Mouse (Mus musculus) thymus, postnatal 0 days (tissue): ENCODE measurements around the gene Nfil3. TPM values are rescaled to one million over a fixed set of nuclear protein-coding genes. Genes with fewer than 3 reads are reported as not detected.

Experiments
- DNase-seq: peaks from one replicate; pipeline ENCODE4 v3.0.0-alpha.2; 2015; ENCODE audit warnings: low spot score
- polyA plus RNA-seq: library from polyadenylated mRNA; unstranded; fragments of >200 nt; fragmentation: Nextera tagmentation; extraction: Ambion mirVana; gene quantifications from 2 replicates; pipeline ENCODE4 v1.2.1, GENCODE M21; 2015

The Nfil3 gene
- polyA plus RNA-seq: 6.6 and 8.8 TPM in 2 replicates

DNA sequence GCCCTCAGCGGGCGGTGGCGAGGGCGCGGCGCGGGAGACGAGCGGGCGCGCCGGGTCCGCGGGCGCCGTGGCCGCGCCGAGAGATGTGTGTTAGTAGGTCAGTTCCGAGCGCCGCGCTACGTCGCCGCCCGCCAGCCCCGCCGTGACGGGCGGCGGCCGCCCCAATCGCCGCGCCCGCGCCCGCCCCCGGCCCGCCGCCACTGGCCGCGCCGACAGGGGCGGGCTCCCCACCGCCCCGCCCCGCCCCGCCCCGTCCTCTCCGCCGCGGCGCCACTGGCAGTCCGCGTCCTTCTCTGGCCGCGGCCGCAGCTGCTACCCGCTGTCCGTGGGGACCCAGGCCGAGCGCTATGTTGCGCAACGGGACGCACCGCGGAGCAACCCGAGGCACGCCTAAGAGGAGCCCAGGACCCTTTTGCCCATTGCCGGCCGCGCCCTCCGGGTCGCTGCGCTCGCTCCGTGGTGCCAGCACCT, at the start of gene Nfil3:
Gene Nfil3 (minus strand): TSS at position 123 of the 471 bp plus-strand sequence.
- peak; percentile 76 for DNase-seq

GRCm38 (mm10) chr13:53024285-53024684, 43.4 kb upstream of the Nfil3 start:
- no peak for DNase-seq

- DNase-seq: no peak
Observed at GRCm38 (mm10) chr13:53020282-53020681, 39.4 kb upstream of the Nfil3 start.

DNA sequence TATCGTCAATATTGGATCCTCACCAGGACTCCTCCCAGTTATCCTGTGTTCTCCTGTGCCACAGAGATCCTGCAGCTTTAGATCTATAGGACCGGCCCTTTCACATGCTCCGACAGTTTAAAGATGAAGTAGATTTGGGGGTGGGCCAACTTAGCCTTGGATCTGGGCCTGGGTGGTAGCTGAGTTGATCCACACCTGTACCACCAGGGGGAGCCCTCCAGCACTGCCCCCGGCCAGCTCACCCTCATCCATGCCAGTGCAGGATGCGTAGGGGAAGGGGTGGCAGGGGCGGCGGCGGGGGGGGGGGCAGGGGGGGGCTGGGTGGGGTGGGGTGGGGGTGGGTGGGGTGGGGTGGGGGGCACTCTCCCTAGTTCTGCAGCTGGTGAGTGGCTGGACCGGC, 38.7 kb upstream of the Nfil3 start:
- DNase-seq: peak; percentile 36

DNA sequence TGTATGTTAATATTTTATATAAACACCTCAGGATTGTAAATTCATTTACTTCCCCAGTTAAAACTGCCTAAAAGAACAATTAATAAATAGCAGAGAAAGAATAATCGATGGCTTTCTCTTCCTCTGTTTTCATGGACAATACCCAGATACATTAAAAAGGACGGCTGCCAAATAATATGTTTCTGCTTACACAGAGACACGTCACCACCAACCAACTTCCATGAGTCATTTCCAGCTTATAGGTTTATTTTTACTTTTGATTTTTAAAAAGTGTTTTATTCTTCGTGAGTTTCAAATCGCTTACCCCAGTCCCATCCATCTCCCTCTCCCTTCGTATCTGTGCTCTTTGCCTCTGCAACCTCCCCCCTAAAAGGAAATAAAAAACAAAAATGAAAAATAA, 38.1 kb upstream of the Nfil3 start:
- DNase-seq: no peak

- DNase-seq: no peak
Observed at GRCm38 (mm10) chr13:53017983-53018382, 37.1 kb upstream of the Nfil3 start.

DNA sequence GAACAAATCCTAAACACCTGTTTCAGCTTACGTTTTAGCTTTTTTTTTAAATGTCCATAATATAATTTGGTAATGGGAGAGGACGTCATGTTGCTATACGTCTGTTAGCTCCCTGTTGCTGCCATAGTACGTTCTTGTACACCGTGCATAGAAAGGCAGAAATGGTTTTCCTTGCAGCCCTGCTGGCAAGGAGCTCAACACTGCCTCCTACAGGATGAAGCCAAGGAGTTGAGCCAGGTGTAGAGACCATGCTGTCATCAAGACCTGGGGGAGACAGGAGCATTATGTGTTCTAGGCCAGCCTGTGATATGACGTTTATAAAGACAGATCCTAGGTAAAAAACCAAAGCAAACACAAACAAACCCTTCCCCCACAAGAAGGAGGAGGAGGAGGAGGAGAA, 36.2 kb upstream of the Nfil3 start:
- DNase-seq: peak; percentile 19

DNA sequence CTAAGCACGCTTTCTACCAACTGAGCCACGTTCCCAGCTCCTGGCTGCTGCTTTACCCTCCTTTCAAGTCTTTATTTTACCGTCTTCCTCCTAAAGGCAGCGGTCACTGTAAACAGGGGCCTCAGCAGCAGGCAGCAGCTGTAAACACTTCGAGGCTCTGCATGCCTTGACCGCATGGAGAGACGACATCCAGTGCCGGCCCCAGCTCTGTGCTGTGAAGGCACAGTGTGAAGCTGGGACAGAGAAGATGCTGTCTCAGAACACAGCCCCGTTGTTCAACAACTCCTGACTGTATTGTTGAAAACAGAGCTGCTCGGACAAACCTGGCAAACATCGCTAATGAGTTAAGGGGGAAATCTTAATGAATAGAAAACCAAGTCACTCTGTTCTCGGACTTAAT, 30.6 kb upstream of the Nfil3 start:
- no peak for DNase-seq

- no peak for DNase-seq
Observed at GRCm38 (mm10) chr13:53008489-53009184, 27.8 kb upstream of the Nfil3 start.

DNA sequence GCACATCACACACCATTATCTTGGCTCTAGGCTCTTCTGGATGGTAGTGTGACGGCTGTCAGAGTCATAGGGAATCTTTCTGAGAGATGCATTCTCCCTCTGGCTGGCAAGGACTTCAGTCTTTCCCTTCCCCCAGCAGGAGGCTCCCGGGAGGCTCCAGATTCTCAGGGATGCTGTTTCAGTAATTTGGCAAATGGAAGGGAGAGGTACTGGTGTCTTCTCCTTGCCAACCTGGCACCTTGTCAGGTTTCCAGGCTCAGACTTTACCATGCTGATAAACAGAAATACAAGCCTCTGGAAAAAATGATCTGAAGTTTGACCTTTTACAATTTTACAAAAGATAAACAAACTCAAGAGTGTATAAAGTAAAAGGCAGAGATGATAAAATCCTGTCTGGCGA, 26.9 kb upstream of the Nfil3 start:
- DNase-seq: no peak

DNA sequence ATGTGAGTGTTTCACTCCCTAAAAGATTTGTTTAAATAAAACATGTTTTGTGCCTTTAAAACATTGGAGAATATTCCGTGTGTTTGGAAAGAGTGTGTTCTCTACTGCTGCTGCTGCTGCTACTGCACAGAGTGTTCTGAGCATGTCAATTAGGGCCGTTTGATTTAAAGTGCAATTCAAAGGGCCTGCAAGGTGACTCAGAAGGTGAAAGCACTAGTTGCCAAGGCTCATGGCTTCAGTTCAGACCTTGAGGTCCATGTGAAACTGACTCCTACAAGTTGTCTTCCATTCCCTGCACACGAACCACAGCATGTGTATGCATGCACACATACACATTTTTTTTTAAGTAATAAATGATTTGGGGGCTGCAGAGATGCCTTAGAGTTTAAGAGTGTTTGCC, 22.4 kb upstream of the Nfil3 start:
- DNase-seq: no peak

DNA sequence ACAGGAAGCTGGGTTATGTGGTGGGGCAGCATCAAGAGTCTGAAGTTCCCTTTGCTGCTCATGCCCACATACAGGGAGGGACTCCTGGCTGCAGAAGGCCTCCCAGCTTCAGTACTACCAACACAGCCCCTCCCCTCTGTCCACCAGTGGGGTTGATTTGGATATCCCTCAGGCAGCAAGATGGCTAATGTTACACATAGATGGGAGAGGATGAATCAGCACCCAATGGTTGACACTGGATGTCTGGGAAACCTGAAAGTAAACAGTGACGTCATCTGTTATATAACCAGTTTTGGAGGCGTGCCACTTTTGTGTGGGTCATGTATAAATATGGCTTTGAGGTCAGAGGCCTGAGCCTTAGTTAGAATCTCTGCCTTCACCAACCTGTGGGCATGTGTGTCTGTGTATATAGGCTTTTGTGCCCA, 20.6 kb upstream of the Nfil3 start:
- no peak for DNase-seq

DNA sequence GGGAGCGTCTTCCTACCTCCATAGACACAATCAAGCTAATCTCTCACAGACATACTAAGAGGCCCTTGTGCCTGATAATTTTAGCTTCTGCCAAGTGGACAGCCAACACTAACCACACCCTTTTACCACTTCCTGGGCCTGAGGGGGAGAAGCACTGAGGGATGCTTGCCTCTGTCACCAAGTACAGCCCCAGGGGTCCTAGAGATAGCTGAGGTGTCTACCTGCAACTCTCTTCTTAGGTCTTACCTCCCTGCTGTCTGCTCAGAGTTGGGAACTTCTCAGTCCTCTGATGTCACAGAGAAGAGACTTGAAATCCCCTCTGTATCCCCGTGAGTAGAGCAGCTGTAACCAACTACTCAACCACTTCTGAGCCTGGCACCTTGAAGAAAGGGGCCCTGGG, 19.6 kb upstream of the Nfil3 start:
- no peak for DNase-seq

DNA sequence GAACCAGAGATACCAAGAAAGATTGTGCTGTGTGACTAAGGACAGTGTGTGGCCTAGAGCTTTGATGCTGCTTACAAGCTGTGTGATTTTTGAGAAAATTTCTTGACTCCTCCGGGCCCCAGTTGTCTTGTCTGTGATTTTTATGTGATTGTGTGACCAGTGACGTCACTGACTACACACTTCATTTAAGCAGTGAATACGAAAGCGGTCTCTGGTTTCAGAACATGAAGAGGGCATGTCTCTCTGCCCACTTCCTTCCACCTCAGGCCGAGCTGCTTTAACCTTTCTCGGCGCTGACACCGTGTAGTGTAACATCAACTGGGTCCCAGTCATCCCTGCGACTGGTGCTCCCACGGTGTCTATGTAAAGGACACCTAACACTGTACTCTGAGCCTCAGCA, 17.7 kb upstream of the Nfil3 start:
- no peak for DNase-seq

DNA sequence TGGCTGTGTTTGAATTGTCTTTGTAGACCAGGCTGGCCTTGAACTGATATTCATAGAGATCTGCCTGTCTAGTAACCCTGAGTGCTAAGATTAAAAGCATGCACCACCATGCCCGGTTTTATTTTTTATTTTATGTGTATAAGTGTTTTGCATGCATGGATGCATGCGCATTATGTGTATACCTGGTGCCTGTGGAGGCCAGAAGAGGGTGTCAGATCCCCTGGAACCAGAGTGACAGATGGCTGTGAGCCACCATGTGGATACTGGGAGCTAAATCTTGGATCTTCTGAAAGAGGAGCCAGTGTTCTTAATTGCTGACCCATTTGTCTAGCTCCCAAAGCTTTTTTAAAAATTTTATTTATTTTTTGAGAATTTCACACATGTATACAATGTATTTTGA, 16.9 kb upstream of the Nfil3 start:
- no peak for DNase-seq

GRCm38 (mm10) chr13:52996201-52996600, 15.3 kb upstream of the Nfil3 start:
- DNase-seq: no peak

DNA sequence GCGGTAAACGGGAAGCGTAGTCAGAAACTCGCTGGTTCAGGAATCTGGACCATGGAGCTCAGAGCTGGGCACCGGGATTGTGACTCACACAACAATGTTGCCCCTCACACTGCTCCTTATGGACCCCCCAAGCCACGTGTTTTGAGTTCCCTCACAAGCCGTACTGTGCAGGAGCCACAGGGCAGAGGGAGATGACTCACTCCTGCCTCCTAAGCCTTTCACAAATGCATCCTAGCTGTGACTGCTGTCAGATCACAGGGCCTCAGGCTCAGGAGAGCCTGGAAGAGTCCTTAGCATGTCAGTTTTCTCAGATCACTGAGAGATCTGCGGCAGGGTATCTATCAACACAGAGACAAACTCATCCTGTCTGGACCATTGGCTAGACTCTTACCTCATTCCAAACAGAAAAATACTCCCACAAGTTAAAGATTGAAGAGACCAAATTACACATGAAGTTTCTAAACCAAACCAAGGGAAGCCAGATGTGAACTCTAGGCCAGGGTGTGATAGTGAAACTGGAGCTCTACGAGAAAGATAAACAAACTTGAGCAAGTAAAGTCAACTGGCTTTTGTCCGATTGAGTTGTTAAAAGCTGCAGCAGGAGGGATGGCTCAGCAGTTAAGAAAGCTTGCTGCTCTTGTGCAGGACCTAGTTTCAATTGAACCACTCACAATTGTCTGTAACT, 13.5 kb upstream of the Nfil3 start:
- no peak for DNase-seq

- DNase-seq: no peak
Observed at GRCm38 (mm10) chr13:52990139-52990538, 9.3 kb upstream of the Nfil3 start.

DNA sequence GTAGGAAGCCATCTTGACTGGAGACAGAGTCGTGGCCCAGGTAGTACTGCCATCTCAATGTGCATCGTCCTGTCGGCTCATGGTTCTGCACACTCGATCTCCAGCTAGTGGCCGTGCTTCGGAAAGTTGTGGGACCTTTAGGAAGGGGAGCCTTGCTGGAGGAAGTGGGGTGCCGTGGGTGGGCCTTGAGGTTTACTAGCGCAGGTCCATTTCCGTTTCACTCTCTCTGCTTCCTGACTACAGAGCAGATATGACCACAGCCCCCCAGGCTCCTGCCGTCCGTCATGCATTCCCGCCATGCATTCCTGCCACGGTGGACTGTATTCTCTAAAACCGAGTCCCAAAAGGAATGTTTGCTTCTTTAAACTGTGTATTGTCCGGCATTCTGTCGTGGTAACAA, 8.1 kb upstream of the Nfil3 start:
- peak; percentile 44 for DNase-seq

- DNase-seq: no peak
Observed at GRCm38 (mm10) chr13:52987880-52988279, 7.0 kb upstream of the Nfil3 start.

DNA sequence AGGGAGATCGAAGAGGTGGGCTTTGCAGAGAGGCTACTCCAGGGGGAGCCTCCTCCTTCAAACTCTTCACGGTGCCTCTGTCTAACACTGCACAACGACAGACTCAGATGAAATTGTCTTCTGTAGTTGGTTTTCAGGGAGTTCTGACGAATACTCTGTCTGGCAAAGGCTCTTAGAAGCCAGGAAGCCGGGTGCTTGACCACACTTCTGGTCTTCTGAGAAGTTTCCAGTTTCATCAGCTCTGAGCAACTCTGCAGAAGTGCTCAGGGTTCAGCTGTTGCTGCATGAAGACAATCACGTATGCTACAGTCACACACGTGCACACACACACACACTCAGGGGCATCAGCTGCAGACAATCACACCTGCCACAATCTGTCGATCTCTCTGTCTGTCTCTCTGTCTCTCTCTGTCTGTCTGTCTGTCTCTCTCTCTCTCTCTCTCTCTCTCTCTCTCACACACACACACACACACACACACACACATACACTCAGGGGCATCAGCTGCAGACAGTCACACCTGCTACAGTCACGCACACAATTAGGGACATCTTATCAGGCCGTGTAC, 5.4 kb upstream of the Nfil3 start:
- no peak for DNase-seq

DNA sequence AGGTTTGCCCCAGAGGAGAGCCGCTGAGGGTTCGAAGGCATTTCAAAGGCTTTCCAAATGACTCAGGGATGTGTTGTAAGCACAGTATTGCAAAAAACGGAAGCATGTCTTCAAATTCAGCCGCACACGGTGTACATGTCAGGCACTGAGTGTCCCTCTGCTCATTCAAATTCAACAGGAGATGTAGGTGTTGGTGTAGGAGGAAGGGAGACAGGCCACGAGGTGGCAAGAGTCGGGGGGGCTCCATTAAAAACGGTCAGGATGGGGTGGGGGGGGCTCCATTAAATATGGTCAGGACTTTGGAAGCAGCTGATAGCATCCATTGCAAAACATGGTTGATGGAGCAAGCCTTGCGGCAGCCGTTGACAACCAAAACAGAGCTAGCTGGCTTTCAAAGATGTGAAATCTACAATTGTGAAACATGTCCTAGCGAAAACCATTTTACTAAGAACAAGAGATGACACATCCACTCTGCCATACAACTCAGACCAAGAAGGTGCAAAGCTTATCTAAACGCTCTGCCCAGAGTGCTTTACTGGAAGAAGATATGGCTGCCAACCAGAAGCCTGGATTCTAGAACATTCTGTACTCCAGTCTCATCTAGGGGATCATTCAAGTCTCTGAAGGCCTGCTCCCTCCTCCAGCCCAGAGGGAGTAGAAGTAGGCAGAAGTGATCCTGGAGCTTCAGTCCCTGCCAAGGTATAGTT, 4.8 kb upstream of the Nfil3 start:
- DNase-seq: no peak
